In the genomic region with DNA sequence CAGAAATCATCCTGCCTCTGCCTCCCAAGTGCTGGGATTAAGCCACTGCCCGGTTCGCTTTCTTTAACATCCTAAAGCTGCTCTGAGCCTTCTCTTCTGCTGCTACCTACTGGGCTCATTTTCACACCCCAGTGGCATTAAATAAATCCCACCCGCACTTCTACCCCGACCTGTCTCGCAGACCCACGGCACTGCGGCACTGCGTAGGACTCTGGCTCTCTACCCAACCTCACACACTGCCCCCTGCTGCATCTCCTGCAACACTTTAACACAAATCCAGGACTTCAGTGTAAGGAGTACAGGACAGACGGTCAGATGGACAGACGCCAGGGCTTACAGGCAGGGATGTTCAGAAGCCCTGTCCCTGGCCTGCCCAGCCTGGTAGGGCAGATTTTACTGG, we compare ENCODE assay signal across 32 mouse cellular contexts. TPM values are rescaled to one million over a fixed set of nuclear protein-coding genes. Genes with fewer than 3 reads are reported as not detected.
"Had no signal": no experiment of that assay in that cellular context is flagged by ENCODE, and none has a peak within 500 bp of the region (broad histone marks: within the 10 kb centered on the region; RNA-seq: fewer than 3 reads in every experiment).

No protein-coding gene starts in this region.

- H3K36me3 ChIP-seq: heart, embryonic 10.5 days; heart, embryonic 13.5 days; heart, embryonic 15.5 days; hindbrain, embryonic 13.5 days; hindbrain, embryonic 15.5 days; limb, embryonic 13.5 days; limb, embryonic 15.5 days; liver, embryonic 13.5 days; liver, embryonic 15.5 days had no signal

- H3K9me3 ChIP-seq: heart, embryonic 10.5 days; heart, embryonic 15.5 days; hindbrain, embryonic 13.5 days; hindbrain, embryonic 15.5 days; limb, embryonic 13.5 days; limb, embryonic 15.5 days; liver, embryonic 13.5 days; liver, embryonic 15.5 days had no signal

- ATAC-seq: hindbrain, postnatal 0 days; intestine, embryonic 16.5 days had no signal

- H3K27ac ChIP-seq: gastrocnemius, adult 2 months; heart, embryonic 13.5 days; heart, embryonic 15.5 days; hindbrain, embryonic 13.5 days; hindbrain, embryonic 15.5 days; hindbrain, postnatal 0 days; left cerebral cortex, adult 2 months; limb, embryonic 13.5 days; limb, embryonic 15.5 days; liver, embryonic 13.5 days; liver, embryonic 15.5 days had no signal

- H3K4me3 ChIP-seq: gastrocnemius, adult 2 months; heart, embryonic 10.5 days; heart, embryonic 13.5 days; heart, embryonic 15.5 days; hindbrain, embryonic 13.5 days; hindbrain, embryonic 15.5 days; left cerebral cortex, adult 2 months; limb, embryonic 13.5 days; limb, embryonic 15.5 days; liver, embryonic 13.5 days; liver, embryonic 15.5 days had no signal

- H3K27me3 ChIP-seq: heart, embryonic 13.5 days; heart, embryonic 15.5 days; hindbrain, embryonic 13.5 days; hindbrain, embryonic 15.5 days; limb, embryonic 13.5 days; limb, embryonic 15.5 days; liver, embryonic 13.5 days; liver, embryonic 15.5 days had no signal

- DNase-seq: gastrocnemius, adult 2 months; gastrocnemius, postnatal 25 days; kidney, adult 11 months; layer of hippocampus, adult 9-11 months; liver, embryonic 13.5 days had no signal

- H3K4me2 ChIP-seq: heart, embryonic 13.5 days; heart, embryonic 15.5 days; hindbrain, embryonic 13.5 days; hindbrain, embryonic 15.5 days; limb, embryonic 13.5 days; limb, embryonic 15.5 days; liver, embryonic 13.5 days; liver, embryonic 15.5 days had no signal

- H3K9ac ChIP-seq: heart, embryonic 13.5 days; heart, embryonic 15.5 days; hindbrain, embryonic 13.5 days; hindbrain, embryonic 15.5 days; limb, embryonic 13.5 days; limb, embryonic 15.5 days; liver, embryonic 13.5 days; liver, embryonic 15.5 days had no signal

RNA-seq across cellular contexts. Expression of gene Tmem211, which starts 50.7 kb away (rescaled TPM):
- total RNA-seq: gastrocnemius, adult 2 months; gastrocnemius, postnatal 10 days; gastrocnemius, postnatal 25 days; gastrocnemius, postnatal 4 days; granulocyte monocyte progenitor cell, adult 5-6 weeks; heart, adult 18-20 months; heart, adult 8-10 months; heart, postnatal 14 days; heart, postnatal 36 days; hematopoietic stem cell, adult 5-6 weeks; layer of hippocampus, adult 8-10 months; layer of hippocampus, postnatal 25 days; left cerebral cortex, adult 2 months; left cerebral cortex, postnatal 25 days; liver, adult 2 months had no signal
- polyA plus RNA-seq: heart, embryonic 10.5 days; heart, embryonic 13.5 days; heart, embryonic 15.5 days; heart, postnatal 0 days; hindbrain, embryonic 11.5 days; hindbrain, embryonic 13.5 days; hindbrain, embryonic 15.5 days; intestine, embryonic 14.5 days; limb, embryonic 11.5 days; limb, embryonic 13.5 days; liver, adult 2 months; liver, embryonic 13.5 days; liver, embryonic 15.5 days had no signal
